In the genomic region with DNA sequence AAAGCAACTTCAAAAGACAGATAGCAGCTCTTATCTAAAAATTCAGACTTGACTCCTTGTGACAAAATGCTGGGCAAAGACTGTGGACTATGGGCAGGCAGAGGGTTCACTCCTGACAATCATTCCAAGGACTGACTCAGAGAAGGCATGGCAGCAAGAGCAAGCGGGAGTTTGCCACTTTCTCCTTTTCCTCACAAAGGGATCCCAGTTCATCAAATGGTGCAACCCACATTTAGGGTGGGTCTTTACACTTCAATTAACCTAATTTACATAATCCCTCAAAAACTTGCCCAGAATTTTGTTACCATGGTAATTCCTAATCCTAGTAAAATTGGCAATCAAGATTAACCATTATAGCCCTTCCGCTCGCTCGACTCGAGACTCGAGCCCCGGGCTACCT, we compare ENCODE assay signal across 22 mouse cellular contexts. TPM values are rescaled to one million over a fixed set of nuclear protein-coding genes. Genes with fewer than 3 reads are reported as not detected.
DNase-seq lines count a peak whose midpoint lies in the region; ATAC-seq and TF ChIP-seq lines count a peak whose summit lies in the region.
"Had no signal": no experiment of that assay in that cellular context is flagged by ENCODE, and none has a peak within 500 bp of the region (broad histone marks: within the 10 kb centered on the region; RNA-seq: fewer than 3 reads in every experiment).

No protein-coding gene starts in this region.

- no peak for TF ChIP-seq POLR2A in brain, embryonic 14.5 days (IDR thresholded peaks at IDR 0.05; ENCODE audit: borderline replicate concordance, extremely low read depth, insufficient read depth, insufficient read length, poor library complexity, severe bottlenecking)
- no peak for TF ChIP-seq POLR2A in thymus, adult 2 months (IDR thresholded peaks at IDR 0.05; ENCODE audit: control insufficient read depth, extremely low read depth, insufficient read depth, low read length, poor library complexity)

- no peak overlapping the region for H3K9ac ChIP-seq in midbrain, embryonic 11.5 days (ENCODE audit: low read length)
- no peak overlapping the region for H3K9ac ChIP-seq in forebrain, postnatal 0 days
- no peak overlapping the region for H3K9ac ChIP-seq in midbrain, postnatal 0 days (replicated peaks; ENCODE audit: low read length, poor library complexity, severe bottlenecking)
- H3K9ac ChIP-seq: heart, embryonic 12.5 days; hindbrain, embryonic 12.5 days had no signal

- peak; percentile 61; the same call in 1 of the 2 replicates for ATAC-seq in midbrain, embryonic 11.5 days (ENCODE audit: low FRiP score)
- ATAC-seq in forebrain, postnatal 0 days, result peak; percentile 64
- no peak for ATAC-seq in midbrain, postnatal 0 days (ENCODE audit: low FRiP score)

- H3K27ac ChIP-seq in midbrain, embryonic 11.5 days (ENCODE audit: low read depth, low read length), result no peak overlapping the region
- no peak overlapping the region for H3K27ac ChIP-seq in midbrain, embryonic 10.5 days (replicated peaks)
- no peak overlapping the region for H3K27ac ChIP-seq in forebrain, postnatal 0 days (ENCODE audit: low read depth, low read length)
- no peak overlapping the region for H3K27ac ChIP-seq in midbrain, postnatal 0 days (ENCODE audit: low read depth, low read length)
- no peak overlapping the region for H3K27ac ChIP-seq in thymus, adult 2 months (ENCODE audit: control insufficient read depth, insufficient read depth, low read length)
- H3K27ac ChIP-seq: embryonic facial prominence, embryonic 10.5 days; hindbrain, embryonic 12.5 days; limb, embryonic 10.5 days; macrophage had no signal

- H3K27me3 ChIP-seq in midbrain, embryonic 11.5 days (ENCODE audit: control insufficient read depth, insufficient read depth, low read length), result no peaks in the 10 kb centered on the region
- no peaks in the 10 kb centered on the region for H3K27me3 ChIP-seq in midbrain, embryonic 10.5 days (ENCODE audit: low read depth, poor library complexity, severe bottlenecking)
- no peaks in the 10 kb centered on the region for H3K27me3 ChIP-seq in forebrain, postnatal 0 days (ENCODE audit: insufficient read depth, low read length)
- H3K27me3 ChIP-seq in midbrain, postnatal 0 days (ENCODE audit: insufficient read depth, low read length), result no peaks in the 10 kb centered on the region
- no peaks in the 10 kb centered on the region for H3K27me3 ChIP-seq in thymus, adult 2 months (ENCODE audit: control insufficient read depth, insufficient read depth, low read length)
- H3K27me3 ChIP-seq: CH12.LX; heart, embryonic 12.5 days; hindbrain, embryonic 12.5 days had no signal

- no peak for TF ChIP-seq CTCF in brain, embryonic 14.5 days (IDR thresholded peaks at IDR 0.05; ENCODE audit: borderline replicate concordance, extremely low read depth, insufficient read depth, insufficient read length)
- no peak for TF ChIP-seq CTCF in forebrain, postnatal 0 days (IDR thresholded peaks at IDR 0.05; ENCODE audit: low read depth)
- TF ChIP-seq CTCF in midbrain, postnatal 0 days (IDR thresholded peaks at IDR 0.05), result no peak
- no peak for TF ChIP-seq CTCF in thymus, adult 2 months (IDR thresholded peaks at IDR 0.05; ENCODE audit: borderline replicate concordance, control insufficient read depth, extremely low read depth, insufficient read depth, low read length, poor library complexity)

- WGBS in midbrain, embryonic 11.5 days, result 59% methylated on average over 7 of the region's 7 CpGs
- 78% methylated on average over 7 of the region's 7 CpGs for WGBS in midbrain, embryonic 10.5 days
- 32% methylated on average over 7 of the region's 7 CpGs for WGBS in forebrain, postnatal 0 days
- 44% methylated on average over 7 of the region's 7 CpGs for WGBS in midbrain, postnatal 0 days
- WGBS in thymus, adult 2 months, result over 99% methylated on average over 7 of the region's 7 CpGs

- no peak overlapping the region for H3K4me3 ChIP-seq in midbrain, embryonic 11.5 days (ENCODE audit: low read depth, low read length)
- no peak overlapping the region for H3K4me3 ChIP-seq in midbrain, embryonic 10.5 days
- no peak overlapping the region for H3K4me3 ChIP-seq in forebrain, postnatal 0 days (ENCODE audit: low read depth, low read length)
- no peak overlapping the region for H3K4me3 ChIP-seq in midbrain, postnatal 0 days (ENCODE audit: low read depth, low read length)
- H3K4me3 ChIP-seq in thymus, adult 2 months (ENCODE audit: control insufficient read depth, insufficient read depth, low read length), result no peak overlapping the region
- H3K4me3 ChIP-seq: embryonic facial prominence, embryonic 10.5 days; heart, embryonic 12.5 days; hindbrain, embryonic 12.5 days; limb, embryonic 10.5 days had no signal

- H3K4me2 ChIP-seq in midbrain, embryonic 11.5 days, result no peak overlapping the region
- no peak overlapping the region for H3K4me2 ChIP-seq in forebrain, postnatal 0 days (ENCODE audit: low read depth)
- H3K4me2 ChIP-seq in midbrain, postnatal 0 days (ENCODE audit: low read depth, low read length, poor library complexity, severe bottlenecking), result no peak overlapping the region
- H3K4me2 ChIP-seq: heart, embryonic 12.5 days; hindbrain, embryonic 12.5 days had no signal

- no peaks in the 10 kb centered on the region for H3K4me1 ChIP-seq in midbrain, embryonic 11.5 days (ENCODE audit: control insufficient read depth, insufficient read depth, low read length)
- no peaks in the 10 kb centered on the region for H3K4me1 ChIP-seq in midbrain, embryonic 10.5 days
- 0 out of 2 replicates have a peak, but pooled peaks cover 3% of the 10 kb centered on the region for H3K4me1 ChIP-seq in forebrain, postnatal 0 days (ENCODE audit: insufficient read depth)
- H3K4me1 ChIP-seq in midbrain, postnatal 0 days (ENCODE audit: insufficient read depth, low read length), result no peaks in the 10 kb centered on the region
- no peaks in the 10 kb centered on the region for H3K4me1 ChIP-seq in thymus, adult 2 months (replicated peaks; ENCODE audit: control insufficient read depth, insufficient read depth, low read length)
- H3K4me1 ChIP-seq: embryonic facial prominence, embryonic 10.5 days; hindbrain, embryonic 12.5 days; limb, embryonic 10.5 days had no signal

- DNase-seq in midbrain, embryonic 11.5 days (ENCODE audit: low spot score, missing footprints), result no peak
- no peak for DNase-seq in midbrain, embryonic 10.5 days (ENCODE audit: low spot score)
- peak; percentile 74 for DNase-seq in brain, embryonic 14.5 days (ENCODE audit: low read depth)
- no peak for DNase-seq in forebrain, postnatal 0 days
- peak; percentile 45 for DNase-seq in midbrain, postnatal 0 days (ENCODE audit: low spot score)
- no peak for DNase-seq in thymus, adult 2 months
- DNase-seq in urinary bladder, postnatal 25 days (ENCODE audit: low spot score), result no peak
- DNase-seq: adrenal gland, postnatal 10 days; B cell, adult 2 months; cerebellum, adult 8-10 months; gastrocnemius, postnatal 25 days; heart, adult 18-20 months; heart, postnatal 10 days; kidney, adult 2 months; right cerebral cortex, postnatal 4 days; thymus, postnatal 25 days had no signal

- H3K9me3 ChIP-seq in midbrain, embryonic 11.5 days (ENCODE audit: control insufficient read depth, low read length), result no peaks in the 10 kb centered on the region
- H3K9me3 ChIP-seq in midbrain, embryonic 10.5 days (replicated peaks), result no peaks in the 10 kb centered on the region
- no peaks in the 10 kb centered on the region for H3K9me3 ChIP-seq in forebrain, postnatal 0 days (ENCODE audit: low read length)
- no peaks in the 10 kb centered on the region for H3K9me3 ChIP-seq in midbrain, postnatal 0 days (ENCODE audit: low read length)
- H3K9me3 ChIP-seq: embryonic facial prominence, embryonic 10.5 days; heart, embryonic 12.5 days; hindbrain, embryonic 12.5 days; limb, embryonic 10.5 days had no signal

- no peaks in the 10 kb centered on the region for H3K36me3 ChIP-seq in midbrain, embryonic 11.5 days (ENCODE audit: control insufficient read depth, insufficient read depth, low read length)
- no peaks in the 10 kb centered on the region for H3K36me3 ChIP-seq in midbrain, embryonic 10.5 days
- no peaks in the 10 kb centered on the region for H3K36me3 ChIP-seq in forebrain, postnatal 0 days (ENCODE audit: insufficient read depth)
- H3K36me3 ChIP-seq in midbrain, postnatal 0 days (ENCODE audit: insufficient read depth, low read length), result no peaks in the 10 kb centered on the region
- H3K36me3 ChIP-seq in thymus, adult 2 months (ENCODE audit: control insufficient read depth, insufficient read depth, low read length), result no peaks in the 10 kb centered on the region
- H3K36me3 ChIP-seq: embryonic facial prominence, embryonic 10.5 days; heart, embryonic 12.5 days; hindbrain, embryonic 12.5 days; limb, embryonic 10.5 days had no signal

RNA-seq across cellular contexts. Expression of gene Smap1, which starts 37.2 kb away (rescaled TPM):
- 58.7 and 63.3 TPM in 2 replicates for polyA plus RNA-seq in midbrain, embryonic 11.5 days (2014; fragmentation: Nextera tagmentation; extraction: Ambion mirVana)
- polyA plus RNA-seq in midbrain, embryonic 10.5 days (2016; fragmentation: Nextera tagmentation; extraction: Ambion mirVana), result 29.9 and 39.1 TPM in 2 replicates
- polyA plus RNA-seq in brain, embryonic 14.5 days (2012; rRNA removed), result 124 and 156 TPM in 2 replicates
- total RNA-seq in forebrain, postnatal 0 days (2014; rRNA removed), result 74.5 and 80.5 TPM in 2 replicates
- 131 and 152 TPM in 2 replicates for polyA plus RNA-seq in forebrain, postnatal 0 days (2015; fragmentation: Nextera tagmentation; extraction: Ambion mirVana)
- total RNA-seq in midbrain, postnatal 0 days (2014; rRNA removed), result 85.7 and 105 TPM in 2 replicates
- polyA plus RNA-seq in midbrain, postnatal 0 days (2015; fragmentation: Nextera tagmentation; extraction: Ambion mirVana), result 164 and 181 TPM in 2 replicates
- polyA plus RNA-seq in thymus, adult 2 months (2012; rRNA removed), result 37.5 and 43.7 TPM in 2 replicates

Comparison
In these comparisons a context has a peak if more than half of its experiments do, and no peak if none do; other contexts are left out.
1. DNase-seq: peak in brain, embryonic 14.5 days (single experiment) and midbrain, postnatal 0 days (single experiment); none in midbrain, embryonic 11.5 days (single experiment), midbrain, embryonic 10.5 days (single experiment), forebrain, postnatal 0 days (single experiment), thymus, adult 2 months (single experiment) and urinary bladder, postnatal 25 days (single experiment).